Mouse (Mus musculus) midbrain, embryonic 11.5 days (tissue): ENCODE measurements around the gene Recql5. TPM values are rescaled to one million over a fixed set of nuclear protein-coding genes. Genes with fewer than 3 reads are reported as not detected.

Source experiments
- ATAC-seq: fragments of 200-750 bp; cut with Nextera tagmentation; 2 replicates; pipeline ENCODE4 v1.8.0; 2017; ENCODE audit warnings: moderate TSS enrichment, moderate library complexity; ENCODE audit not compliant: low FRiP score
- DNase-seq: peaks from one replicate; pipeline ENCODE4 v3.0.0; 2015; ENCODE audit warnings: low spot score; ENCODE audit errors: missing footprints
- H3K27ac ChIP-seq: fragments of 300-500 bp; sonication (generic); 2 replicates; pipeline ENCODE4 v1.5.1; 2014; ENCODE audit warnings: low read depth, low read length
- H3K27me3 ChIP-seq: fragments of 300-500 bp; sonication (generic); 2 replicates; pipeline ENCODE4 v1.6.1; 2014; ENCODE audit warnings: mild to moderate bottlenecking, low read length, moderate library complexity, mixed read lengths; ENCODE audit not compliant: control insufficient read depth, insufficient read depth
- H3K36me3 ChIP-seq: fragments of 300-500 bp; sonication (generic); 2 replicates; pipeline ENCODE4 v1.6.1; 2014; ENCODE audit warnings: mild to moderate bottlenecking, low read length, moderate library complexity, mixed read lengths; ENCODE audit not compliant: control insufficient read depth, insufficient read depth
- H3K4me1 ChIP-seq: fragments of 300-500 bp; sonication (generic); 2 replicates; pipeline ENCODE4 v1.6.1; 2014; ENCODE audit warnings: low read length; ENCODE audit not compliant: control insufficient read depth, insufficient read depth
- H3K4me2 ChIP-seq: fragments of 300-500 bp; sonication (generic); 2 replicates; pipeline ENCODE4 v1.6.1; 2014; ENCODE audit warnings: mild to moderate bottlenecking, moderate library complexity
- H3K4me3 ChIP-seq: fragments of 300-500 bp; sonication (generic); 2 replicates; pipeline ENCODE4 v1.5.1; 2014; ENCODE audit warnings: low read depth, low read length
- H3K9ac ChIP-seq: fragments of 300-500 bp; sonication (generic); 2 replicates; pipeline ENCODE4 v1.6.1; 2014; ENCODE audit warnings: low read length
- H3K9me3 ChIP-seq: fragments of 300-500 bp; sonication (generic); 2 replicates; pipeline ENCODE4 v1.6.1; 2016; ENCODE audit warnings: low read length; ENCODE audit not compliant: control insufficient read depth
- WGBS: fragments of 180-500 bp; shearing (Covaris S2); extraction: QIAGEN DNeasy Blood & Tissue Kit; methylation state at CpG from one replicate; pipeline ENCODE4 v1.1.7; 2014; 5-methylcytosine and 5-hydroxymethylcytosine counted together
- polyA plus RNA-seq: library from polyadenylated mRNA; unstranded; fragments of >200 nt; fragmentation: Nextera tagmentation; extraction: Ambion mirVana; gene quantifications from 2 replicates; pipeline ENCODE4 v1.2.1, GENCODE M21; 2014

The Recql5 gene
- polyA plus RNA-seq, 1 experiment from 2014 or later = 18.4 TPM

DNA sequence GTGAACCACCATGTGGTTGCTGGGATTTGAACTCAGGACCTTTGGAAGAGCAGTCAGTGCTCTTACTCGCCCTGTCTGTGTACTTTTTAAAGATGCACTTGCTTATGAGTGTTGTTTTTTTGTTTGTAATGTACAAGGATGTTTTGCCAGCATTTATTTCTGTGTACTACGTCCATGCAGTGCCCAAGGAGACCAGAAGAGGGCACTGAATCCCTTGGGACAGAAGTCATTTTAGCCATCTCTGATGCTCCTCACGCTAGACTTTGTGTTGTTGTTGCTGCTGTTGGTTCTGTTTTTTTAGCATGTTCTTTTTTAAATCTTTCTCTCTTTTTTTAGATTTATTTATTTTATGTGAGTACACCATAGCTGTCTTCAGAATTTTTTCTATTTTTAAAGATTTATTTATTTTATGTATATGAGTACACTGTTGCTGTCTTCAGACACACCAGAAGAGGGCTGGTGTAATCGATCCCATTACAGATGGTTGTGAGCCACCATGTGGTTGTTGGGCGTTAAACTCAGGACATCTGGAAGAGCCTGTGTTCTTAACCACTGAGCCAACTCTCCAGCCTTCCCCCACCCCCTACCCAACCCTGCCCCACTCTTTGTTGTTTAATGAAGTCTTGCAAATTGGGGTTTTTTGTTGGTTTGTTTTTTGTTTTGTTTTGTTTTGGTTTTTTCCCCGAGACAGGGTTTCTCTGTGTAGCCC lies 13.0 kb downstream of the Recql5 start:
- DNase-seq = peak; percentile 91
- Histone ChIP-seq H3K27ac (no peak overlapping the region), H3K4me3 (no peak overlapping the region), H3K4me2 (no peak overlapping the region), H3K36me3 (peaks cover 3% of the 10 kb centered on the region), H3K9ac (no peak overlapping the region), H3K27me3 (no peaks in the 10 kb centered on the region), H3K4me1 (no peaks in the 10 kb centered on the region), H3K9me3 (no peaks in the 10 kb centered on the region)
- no peak for ATAC-seq
- WGBS = 48% methylated on average over 6 of the region's 6 CpGs

GRCm38 (mm10) chr11:115919073-115919472 lies 14.2 kb downstream of the Recql5 start:
- WGBS = 88% methylated on average over 5 of the region's 5 CpGs
- Histone ChIP-seq H3K27ac (no peak overlapping the region), H3K4me3 (no peak overlapping the region), H3K27me3 (no peaks in the 10 kb centered on the region), H3K4me2 (no peak overlapping the region), H3K4me1 (no peaks in the 10 kb centered on the region), H3K9ac (no peak overlapping the region), H3K36me3 (peaks cover 3% of the 10 kb centered on the region), H3K9me3 (no peaks in the 10 kb centered on the region)
- DNase-seq (peak; percentile 56), ATAC-seq (no peak)

GRCm38 (mm10) chr11:115918637-115919036 lies 14.6 kb downstream of the Recql5 start:
- H3K27ac ChIP-seq = no peak overlapping the region
- H3K9me3 ChIP-seq = no peaks in the 10 kb centered on the region
- H3K27me3 ChIP-seq = no peaks in the 10 kb centered on the region
- H3K4me2 ChIP-seq = no peak overlapping the region
- H3K4me1 ChIP-seq = no peaks in the 10 kb centered on the region
- 85% methylated on average over 5 of the region's 5 CpGs for WGBS
- DNase-seq (peak; percentile 51), ATAC-seq (no peak)
- H3K9ac ChIP-seq = no peak overlapping the region
- no peak overlapping the region for H3K4me3 ChIP-seq
- H3K36me3 ChIP-seq = peaks cover 3% of the 10 kb centered on the region

DNA sequence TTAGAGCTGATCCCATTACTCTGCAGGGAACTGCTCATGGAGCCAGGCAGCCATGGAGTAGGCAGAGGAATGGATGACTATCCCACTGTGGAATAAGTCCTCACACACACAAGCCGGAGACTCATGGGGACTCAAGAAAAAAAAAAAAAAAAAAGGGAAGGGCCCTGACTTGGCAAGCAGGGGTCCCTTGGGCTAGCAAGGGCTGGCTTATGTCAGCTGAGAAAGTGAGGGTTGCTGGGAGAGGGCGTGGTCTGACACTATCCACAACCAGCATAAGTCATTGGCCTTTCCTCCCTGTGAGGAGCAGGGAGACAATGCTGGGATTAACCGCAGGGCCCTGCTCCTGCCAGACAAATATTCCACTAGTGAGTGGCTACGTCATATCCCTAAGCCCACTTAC lies 16.7 kb downstream of the Recql5 start:
- Histone ChIP-seq H3K9ac (no peak overlapping the region), H3K36me3 (no peaks in the 10 kb centered on the region)

DNA sequence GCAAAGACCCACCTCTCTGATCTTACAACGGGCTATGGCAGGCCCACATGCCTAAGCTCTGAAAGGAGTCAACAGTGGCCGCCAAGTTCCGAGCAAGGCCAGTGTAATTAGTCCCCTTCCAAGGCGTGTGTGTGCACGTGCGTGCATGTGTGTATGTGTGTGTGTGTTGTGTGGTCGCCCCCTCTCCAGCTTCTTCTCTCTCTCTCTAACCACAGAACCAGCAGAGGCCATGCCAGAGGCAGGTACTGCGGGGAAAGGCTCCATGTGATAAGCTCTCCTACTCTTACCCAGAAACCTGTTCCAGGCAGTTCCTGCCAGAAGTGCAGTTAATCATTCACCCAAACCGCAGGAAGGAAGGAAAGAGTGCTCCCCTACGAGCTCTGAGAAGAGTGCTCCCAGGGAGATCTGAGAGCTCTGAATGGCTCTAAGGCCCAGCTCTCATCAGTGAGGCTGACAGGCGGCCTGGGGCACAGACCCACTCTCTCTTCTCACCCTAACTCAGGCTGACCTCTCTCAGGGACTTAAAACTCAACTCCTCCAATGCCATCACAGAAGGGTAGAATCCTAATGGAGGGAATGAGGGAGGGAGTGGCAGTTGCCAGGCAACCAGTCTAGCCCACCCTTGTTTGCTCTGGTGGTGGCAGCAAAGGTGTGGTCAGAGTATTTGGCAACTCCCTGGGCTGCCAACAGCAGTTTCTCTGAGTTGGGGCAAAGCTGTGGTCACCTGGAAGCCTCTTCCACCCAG lies 21.5 kb downstream of the Recql5 start, which contains the start of gene Smim6:
Gene Smim6, plus strand, starts transcription at position 386 of the 745 bp plus-strand sequence.
- DNase-seq = peak; percentile 1
- Histone ChIP-seq H3K9me3 (no peaks in the 10 kb centered on the region), H3K9ac (no peak within 1 kb of the TSS), H3K4me1 (no peaks in the 10 kb centered on the region), H3K27ac (no peak within 1 kb of the TSS), H3K4me3 (no peak within 1 kb of the TSS), H3K36me3 (no peaks in the 10 kb centered on the region), H3K4me2 (no peak within 1 kb of the TSS), H3K27me3 (no peaks in the 10 kb centered on the region)
- no peak for ATAC-seq
- 91% methylated on average over 11 of the region's 11 CpGs for WGBS

More for the DNA sequence above, 16.7 kb downstream of the Recql5 start:
- ATAC-seq (no peak), DNase-seq (no peak)
- H3K27ac ChIP-seq = no peak overlapping the region
- H3K4me1 ChIP-seq = no peaks in the 10 kb centered on the region
- H3K27me3 ChIP-seq = no peaks in the 10 kb centered on the region
- H3K9me3 ChIP-seq = no peaks in the 10 kb centered on the region
- 87% methylated on average over 4 of the region's 4 CpGs for WGBS
- H3K4me2 ChIP-seq = no peak overlapping the region
- H3K4me3 ChIP-seq = no peak overlapping the region

DNA sequence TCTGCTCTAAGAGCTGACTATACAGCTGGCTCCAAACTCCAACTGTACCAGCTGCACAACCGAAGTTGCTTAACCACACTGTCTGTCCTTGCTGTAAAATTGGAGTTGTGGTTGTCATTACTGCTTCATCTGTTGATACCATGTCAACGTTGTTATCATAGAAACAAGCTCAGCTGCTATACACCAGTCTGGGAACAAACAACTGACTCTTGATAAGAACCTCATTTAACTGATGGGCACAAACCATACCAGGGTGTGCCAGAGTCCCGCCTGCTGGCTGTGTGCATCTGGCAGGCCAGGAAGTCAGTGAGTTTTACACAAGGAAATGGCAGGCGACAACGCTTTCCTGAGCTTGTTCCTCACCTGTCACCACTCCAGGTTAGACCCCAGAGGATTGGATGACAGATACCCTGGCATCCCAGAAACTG lies 22.1 kb downstream of the Recql5 start:
- H3K4me1 ChIP-seq = no peaks in the 10 kb centered on the region
- no peak overlapping the region for H3K4me3 ChIP-seq
- no peak overlapping the region for H3K4me2 ChIP-seq
- H3K9ac ChIP-seq = no peak overlapping the region
- H3K36me3 ChIP-seq = no peaks in the 10 kb centered on the region
- H3K9me3 ChIP-seq = no peaks in the 10 kb centered on the region
- no peaks in the 10 kb centered on the region for H3K27me3 ChIP-seq
- WGBS = 96% methylated on average over 5 of the region's 5 CpGs
- DNase-seq = peak; percentile 8
- no peak overlapping the region for H3K27ac ChIP-seq
- no peak for ATAC-seq

DNA sequence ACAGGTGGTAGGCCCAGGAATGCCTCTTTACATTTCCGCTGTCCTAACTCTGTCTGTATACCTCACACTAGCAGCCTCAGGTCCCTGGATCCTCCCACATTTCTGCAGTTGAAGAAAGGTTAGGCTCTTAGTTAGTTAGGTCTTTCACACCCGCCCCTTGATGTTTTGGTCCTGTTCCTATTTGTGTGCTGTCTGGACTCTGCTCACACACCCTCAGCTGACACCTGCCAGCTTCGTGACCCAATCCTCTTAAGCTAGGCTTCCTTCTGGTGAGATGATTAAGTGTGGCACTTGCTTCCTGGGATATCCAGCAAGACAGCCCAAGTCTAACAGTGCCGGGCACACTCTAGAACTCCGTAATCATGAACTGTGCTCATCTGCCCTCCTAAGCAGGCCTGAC lies 26.8 kb downstream of the Recql5 start:
- H3K9me3 ChIP-seq = no peaks in the 10 kb centered on the region
- peaks cover 5% of the 10 kb centered on the region; the same call in 1 of the 2 replicates for H3K4me1 ChIP-seq
- ATAC-seq (no peak), DNase-seq (no peak)
- H3K9ac ChIP-seq = no peak overlapping the region
- no peaks in the 10 kb centered on the region for H3K36me3 ChIP-seq
- WGBS = 88% methylated on average over 5 of the region's 5 CpGs
- H3K27me3 ChIP-seq = no peaks in the 10 kb centered on the region
- H3K4me2 ChIP-seq = no peak overlapping the region
- H3K4me3 ChIP-seq = no peak overlapping the region
- no peak overlapping the region for H3K27ac ChIP-seq

GRCm38 (mm10) chr11:115906116-115906515 lies 27.2 kb downstream of the Recql5 start:
- no peak overlapping the region for H3K4me3 ChIP-seq
- H3K9me3 ChIP-seq = no peaks in the 10 kb centered on the region
- H3K4me1 ChIP-seq = peaks cover 5% of the 10 kb centered on the region; the same call in 1 of the 2 replicates
- DNase-seq = peak; percentile 60
- no peak for ATAC-seq
- H3K27ac ChIP-seq = no peak overlapping the region
- 71% methylated on average over 3 of the region's 3 CpGs for WGBS
- H3K36me3 ChIP-seq = no peaks in the 10 kb centered on the region
- H3K4me2 ChIP-seq = no peak overlapping the region
- peak overlapping the region; percentile 36; the same call in 1 of the 2 replicates for H3K9ac ChIP-seq
- no peaks in the 10 kb centered on the region for H3K27me3 ChIP-seq
